ENCODE assay signal across 7 mouse cellular contexts in genomic region chr4:132638461-132639190, GRCm38 (mm10). TPM values are rescaled to one million over a fixed set of nuclear protein-coding genes. Genes with fewer than 3 reads are reported as not detected.
DNase-seq lines count a peak whose midpoint lies in the region; ATAC-seq lines count a peak whose summit lies in the region.

Gene Eya3, plus strand, starts transcription at chr4:132638987.

- H3K27ac ChIP-seq in intestine, embryonic 16.5 days (ENCODE audit: low read length): peak within 1 kb of the TSS; percentile 78
- H3K27ac ChIP-seq in midbrain, embryonic 11.5 days (ENCODE audit: low read depth, low read length): peak within 1 kb of the TSS; percentile 65

- H3K9ac ChIP-seq in intestine, embryonic 16.5 days (ENCODE audit: low read depth, low read length): peak within 1 kb of the TSS; percentile 81
- H3K9ac ChIP-seq in midbrain, embryonic 11.5 days (ENCODE audit: low read length): peak within 1 kb of the TSS; percentile 85

- DNase-seq in adrenal gland, adult 8-10 months: peak; percentile 93
- peak; percentile 95 for DNase-seq in embryo, embryonic 9.5 days (ENCODE audit: extremely low spot score)
- DNase-seq in gastrocnemius, postnatal 4 days (ENCODE audit: low spot score in 2 of 2): peak; percentile 93 to 96
- DNase-seq in left cerebral cortex, postnatal 36 days (ENCODE audit: low spot score in 2 of 2): peak; percentile 92
- peak; percentile 99 for DNase-seq in midbrain, embryonic 11.5 days (ENCODE audit: low spot score, missing footprints)
- peak; percentile 92 for DNase-seq in skeletal muscle tissue, adult 2 months (ENCODE audit: low read depth, low spot score)

- intact Hi-C loops in left cerebral cortex, postnatal 36 days (cut with DNase I): loop anchor here (2.0 kb wide), 1 partner anchor 92 kb away; no protein-coding TSS in a partner anchor

- no peaks in the 10 kb centered on the region for H3K9me3 ChIP-seq in intestine, embryonic 16.5 days (ENCODE audit: control insufficient read depth, low read length)
- no peaks in the 10 kb centered on the region for H3K9me3 ChIP-seq in midbrain, embryonic 11.5 days (ENCODE audit: control insufficient read depth, low read length)

- peak within 1 kb of the TSS; percentile 95 for H3K4me2 ChIP-seq in intestine, embryonic 16.5 days (ENCODE audit: low read depth, low read length)
- H3K4me2 ChIP-seq in midbrain, embryonic 11.5 days: peak within 1 kb of the TSS; percentile 91

- peak within 1 kb of the TSS; percentile 93 for H3K4me3 ChIP-seq in intestine, embryonic 16.5 days (ENCODE audit: low read length)
- H3K4me3 ChIP-seq in midbrain, embryonic 11.5 days (ENCODE audit: low read depth, low read length): peak within 1 kb of the TSS; percentile 95

- ATAC-seq in intestine, embryonic 16.5 days: peak; percentile 99
- ATAC-seq in midbrain, embryonic 11.5 days (ENCODE audit: low FRiP score): peak; percentile 99

- under 1% methylated on average over 41 of the region's 41 CpGs for WGBS in intestine, embryonic 16.5 days
- under 1% methylated on average over 41 of the region's 41 CpGs for WGBS in midbrain, embryonic 11.5 days

- no peaks in the 10 kb centered on the region for H3K27me3 ChIP-seq in intestine, embryonic 16.5 days (replicated peaks; ENCODE audit: control insufficient read depth, insufficient read depth, low read length)
- H3K27me3 ChIP-seq in midbrain, embryonic 11.5 days (ENCODE audit: control insufficient read depth, insufficient read depth, low read length): no peaks in the 10 kb centered on the region

- peaks cover 5% of the 10 kb centered on the region for H3K4me1 ChIP-seq in intestine, embryonic 16.5 days (ENCODE audit: control insufficient read depth, insufficient read depth, low read length)
- H3K4me1 ChIP-seq in midbrain, embryonic 11.5 days (ENCODE audit: control insufficient read depth, insufficient read depth, low read length): peaks cover 4% of the 10 kb centered on the region; the same call in 1 of the 2 replicates

- H3K36me3 ChIP-seq in intestine, embryonic 16.5 days (ENCODE audit: control insufficient read depth, insufficient read depth, low read length): 0 out of 2 replicates have a peak, but pooled peaks cover 2% of the 10 kb centered on the region
- H3K36me3 ChIP-seq in midbrain, embryonic 11.5 days (ENCODE audit: control insufficient read depth, insufficient read depth, low read length): no peaks in the 10 kb centered on the region

RNA-seq across cellular contexts. Expression of gene Eya3, which starts in this region (rescaled TPM):
- 10 to 100 TPM; 23.8 to 33.6 (median 32.0) TPM for total RNA-seq in adrenal gland, adult 8-10 months (2022)
- 10 to 100 TPM; 22.2 to 23.6 TPM for total RNA-seq in gastrocnemius, postnatal 4 days (2021)
- polyA plus RNA-seq in intestine, embryonic 16.5 days (2015; fragmentation: Nextera tagmentation; extraction: Ambion mirVana): 22.6 and 22.8 TPM in 2 replicates
- 10 to 100 TPM; 27.4 to 30.4 TPM for total RNA-seq in left cerebral cortex, postnatal 36 days (2021)
- 26.4 and 26.8 TPM in 2 replicates for polyA plus RNA-seq in midbrain, embryonic 11.5 days (2014; fragmentation: Nextera tagmentation; extraction: Ambion mirVana)

Comparison
In these comparisons a context has a peak if more than half of its experiments do, and no peak if none do; other contexts are left out.
1. Peak in every context shown above with its lines: DNase-seq, ATAC-seq, H3K4me3 ChIP-seq and H3K27ac ChIP-seq.